Mouse (Mus musculus): ENCODE data around the gene Ccdc40.
A peak's percentile ranks its signal among the peaks of the same experiment; 100 is the strongest.

Ccdc40 gene

DNA sequence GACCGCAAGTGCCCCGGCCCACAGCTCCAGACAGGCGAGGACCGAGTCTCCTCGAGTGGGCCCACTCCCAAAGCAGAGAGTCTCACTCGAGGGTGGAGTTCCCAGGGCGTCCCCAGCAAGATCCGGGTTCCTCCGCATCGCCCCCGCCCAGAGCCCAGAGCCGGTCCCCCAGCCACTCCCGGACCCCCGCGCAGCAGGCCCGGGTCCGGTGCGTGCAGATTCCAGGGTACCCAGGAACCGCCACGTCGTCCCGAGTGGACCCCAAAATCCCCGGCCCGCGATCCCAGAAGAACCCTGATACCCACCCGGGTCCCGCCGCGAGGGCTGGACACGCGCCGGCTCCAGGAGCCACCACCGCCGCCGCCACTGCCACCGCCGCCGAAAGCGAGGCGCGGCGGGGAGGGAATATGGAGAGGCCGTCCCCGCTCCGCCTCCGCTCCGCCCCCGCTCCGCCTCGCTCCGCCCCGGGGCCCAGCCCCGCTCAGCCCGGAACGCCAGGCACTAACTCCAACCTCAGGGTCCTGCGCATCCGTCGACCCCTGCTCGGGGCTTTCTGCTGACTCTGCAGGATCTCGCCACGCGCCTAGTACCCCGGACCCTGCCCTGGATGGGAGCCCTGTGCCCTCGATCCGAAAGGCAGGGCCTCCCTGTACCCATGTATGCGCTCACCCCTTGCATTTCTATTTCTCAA is at the start of gene Ccdc40, which contains the start of gene Tbc1d16:
Ccdc40 (plus strand) TSS at position 482 of the 691 bp plus-strand sequence.
Tbc1d16 (minus strand) TSS at position 409 of the 691 bp plus-strand sequence.
- peak; percentile 56 for DNase-seq (ENCODE audit: low spot score)

GRCm38 (mm10) chr11:119180824-119181582 is 47.4 kb upstream of the Ccdc40 start:
- DNase-seq (ENCODE audit: low spot score): no peak

GRCm38 (mm10) chr11:119181861-119182395 is 46.4 kb upstream of the Ccdc40 start:
- DNase-seq (ENCODE audit: low spot score): no peak

DNA sequence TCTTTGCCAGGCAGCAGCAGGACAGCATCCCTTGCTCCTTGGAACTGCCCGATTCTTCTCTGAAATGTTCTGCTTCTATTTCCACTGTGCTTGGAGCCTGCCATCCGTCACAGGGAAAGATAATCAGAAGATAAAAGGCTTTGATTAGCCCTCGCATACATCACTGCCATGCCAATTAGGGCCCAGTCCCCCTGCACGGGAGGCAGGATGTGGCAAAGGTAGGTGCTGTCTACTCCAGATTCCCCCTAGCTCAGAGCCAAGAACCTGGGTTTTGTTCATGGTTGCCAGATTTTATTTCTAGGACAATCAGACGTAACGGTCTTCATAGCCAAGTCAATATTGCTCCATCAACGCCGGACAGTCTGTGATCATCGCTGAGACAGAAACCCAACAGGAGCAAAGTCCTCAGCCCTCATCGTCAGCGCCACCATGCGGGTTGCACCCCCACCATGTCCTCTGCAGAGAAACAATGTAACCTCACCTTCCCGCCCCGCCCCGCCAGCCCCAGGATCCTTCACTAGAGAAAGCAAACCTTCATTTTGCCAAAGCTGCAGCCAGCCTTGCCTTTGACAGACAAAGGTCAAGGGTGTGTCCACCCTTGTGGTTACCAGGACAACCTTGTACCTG is 44.6 kb upstream of the Ccdc40 start:
- no peak for DNase-seq (ENCODE audit: low spot score)

- DNase-seq (ENCODE audit: low spot score): no peak
These were observed 42.0 kb upstream of the Ccdc40 start for GRCm38 (mm10) chr11:119186381-119186780.

DNA sequence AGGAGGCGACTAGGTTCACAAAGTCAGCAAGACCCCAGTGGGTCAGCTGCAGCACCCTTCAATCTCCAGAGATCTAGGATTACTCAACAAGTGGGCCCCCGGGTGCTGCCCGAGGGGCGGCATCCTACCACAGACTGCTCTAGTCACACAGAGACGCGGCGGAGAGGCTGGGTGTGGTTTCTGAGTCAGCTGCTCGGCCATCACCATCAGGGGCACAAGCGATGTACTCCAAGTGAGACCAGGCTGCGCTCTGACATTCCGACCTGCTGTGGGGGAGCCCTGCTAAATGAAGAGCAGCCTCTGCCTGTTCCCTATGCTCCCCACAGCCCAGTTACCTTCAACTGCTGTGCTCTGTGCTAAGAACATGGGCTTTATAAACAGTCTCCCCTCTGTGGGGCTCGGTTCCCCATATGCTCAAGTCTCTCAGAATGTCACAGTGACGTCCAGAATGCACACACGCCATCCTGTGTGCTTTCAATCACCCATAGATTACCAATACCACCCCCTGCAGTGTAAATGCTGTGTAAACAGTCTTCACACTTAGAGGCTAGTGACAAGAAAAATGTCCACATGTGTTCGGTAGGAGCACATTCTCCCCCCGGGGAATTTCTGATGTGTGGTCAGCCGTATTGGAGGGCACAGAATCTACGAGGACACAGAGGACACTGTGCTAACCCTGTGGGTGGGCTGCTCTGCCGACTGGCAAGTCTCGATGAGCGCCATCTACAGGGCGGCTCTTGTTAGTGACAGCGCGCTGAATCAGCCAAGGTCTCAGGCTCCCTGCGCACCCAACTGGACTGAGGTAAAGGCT is 41.2 kb upstream of the Ccdc40 start:
- DNase-seq (ENCODE audit: low spot score): no peak

- DNase-seq (ENCODE audit: low spot score): no peak
These were observed 40.6 kb upstream of the Ccdc40 start for GRCm38 (mm10) chr11:119187800-119188197.

DNA sequence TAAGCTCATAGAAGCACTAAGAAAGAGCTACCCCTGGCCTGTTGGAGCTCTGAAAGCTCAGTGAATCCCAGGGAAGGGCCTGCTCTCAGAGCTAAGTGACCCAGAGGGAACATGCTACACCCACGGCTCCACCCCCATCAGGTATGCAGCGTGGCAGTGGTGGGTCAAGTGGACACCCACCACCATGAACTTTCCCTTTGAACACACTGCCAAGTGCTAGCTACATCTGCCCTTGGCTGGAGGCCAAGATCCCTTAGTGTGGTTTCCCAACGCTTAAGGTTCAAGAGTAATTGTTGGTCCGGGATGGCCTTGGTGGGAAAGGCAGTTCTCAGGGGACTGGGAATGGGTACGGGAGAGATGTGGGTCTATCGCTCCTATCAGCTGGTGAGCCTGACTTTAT is 40.0 kb upstream of the Ccdc40 start:
- DNase-seq (ENCODE audit: low spot score): no peak

DNA sequence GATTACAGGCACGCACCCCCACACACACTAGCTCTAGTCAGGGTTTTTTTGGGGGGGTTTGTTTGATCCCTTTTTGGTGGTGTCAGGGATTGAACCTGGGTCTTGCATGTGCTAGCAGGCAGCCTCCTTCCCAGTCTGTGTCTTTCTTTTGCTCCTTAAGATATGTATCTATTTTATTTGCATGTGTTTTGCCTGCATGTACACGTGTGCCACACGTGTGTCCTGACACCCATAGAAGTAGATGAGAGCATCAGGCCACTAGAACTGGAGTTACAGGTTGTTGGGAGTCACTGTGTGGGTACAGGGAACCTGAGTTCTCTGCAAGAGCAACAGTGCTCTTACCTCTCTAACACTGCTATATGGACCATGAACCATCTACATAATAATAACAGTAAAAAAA is 39.1 kb upstream of the Ccdc40 start:
- DNase-seq (ENCODE audit: low spot score): no peak

DNA sequence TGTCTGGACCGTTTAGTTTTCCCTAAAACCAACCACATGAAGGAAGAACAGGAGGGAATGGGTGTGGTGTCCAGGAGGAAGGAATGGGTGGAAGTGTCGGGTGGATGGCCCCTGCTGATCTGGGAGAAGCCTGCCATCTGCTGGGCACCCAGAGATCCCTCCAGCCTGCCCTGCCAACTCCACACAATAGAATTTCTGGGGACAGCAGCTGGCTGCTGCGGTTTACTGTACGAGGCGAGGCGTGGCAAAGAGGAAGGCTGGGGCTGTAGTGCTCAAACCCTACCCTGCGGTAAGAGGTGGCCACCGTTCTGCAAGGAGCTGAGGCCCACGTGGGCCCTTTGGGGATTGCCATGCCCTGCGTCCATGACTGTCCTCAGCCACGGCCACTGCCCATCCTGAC is 37.9 kb upstream of the Ccdc40 start:
- no peak for DNase-seq (ENCODE audit: low spot score)

- no peak for DNase-seq (ENCODE audit: low spot score)
These were observed 36.7 kb upstream of the Ccdc40 start for GRCm38 (mm10) chr11:119191606-119192081.

DNA sequence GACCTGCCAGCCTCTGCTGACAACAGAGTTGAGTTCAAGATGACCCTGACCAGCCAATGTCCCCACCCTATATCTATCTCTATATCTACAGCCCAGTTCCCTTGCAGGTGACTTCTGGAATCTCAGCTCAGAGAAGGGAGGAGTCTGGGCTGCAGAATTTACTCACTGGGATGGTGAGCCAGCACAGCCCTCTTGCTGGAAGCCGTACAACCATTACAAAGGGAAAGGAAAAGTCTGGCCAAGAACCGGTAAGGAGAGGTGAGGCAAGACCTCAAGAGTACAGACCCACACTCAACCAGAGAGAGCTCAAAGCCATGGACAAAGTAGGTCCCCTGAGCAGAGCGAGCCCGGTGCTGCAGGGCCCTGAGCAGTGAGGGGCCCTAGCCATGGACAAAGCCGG is 36.2 kb upstream of the Ccdc40 start:
- DNase-seq (ENCODE audit: low spot score): no peak

DNA sequence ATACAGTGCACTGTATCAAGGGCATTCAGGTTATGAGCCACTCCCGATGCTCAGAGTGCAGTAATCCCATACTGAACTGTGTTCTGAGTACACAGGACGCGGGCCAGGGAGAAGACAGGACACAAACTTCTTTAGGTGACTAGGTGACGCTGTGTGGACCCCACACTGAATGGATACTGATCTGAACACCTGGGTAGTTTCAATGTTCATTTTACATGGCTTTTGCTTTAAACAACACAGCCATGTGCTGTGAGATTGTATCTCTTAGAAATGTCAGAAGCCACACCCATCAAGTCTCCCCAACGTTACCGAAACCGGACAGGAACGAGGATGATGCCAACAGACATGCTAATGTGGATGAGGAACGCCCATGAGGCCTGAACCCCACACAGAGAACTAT is 35.8 kb upstream of the Ccdc40 start:
- no peak for DNase-seq (ENCODE audit: low spot score)

- no peak for DNase-seq (ENCODE audit: low spot score)
These were observed 30.5 kb upstream of the Ccdc40 start for GRCm38 (mm10) chr11:119197618-119198563.

DNA sequence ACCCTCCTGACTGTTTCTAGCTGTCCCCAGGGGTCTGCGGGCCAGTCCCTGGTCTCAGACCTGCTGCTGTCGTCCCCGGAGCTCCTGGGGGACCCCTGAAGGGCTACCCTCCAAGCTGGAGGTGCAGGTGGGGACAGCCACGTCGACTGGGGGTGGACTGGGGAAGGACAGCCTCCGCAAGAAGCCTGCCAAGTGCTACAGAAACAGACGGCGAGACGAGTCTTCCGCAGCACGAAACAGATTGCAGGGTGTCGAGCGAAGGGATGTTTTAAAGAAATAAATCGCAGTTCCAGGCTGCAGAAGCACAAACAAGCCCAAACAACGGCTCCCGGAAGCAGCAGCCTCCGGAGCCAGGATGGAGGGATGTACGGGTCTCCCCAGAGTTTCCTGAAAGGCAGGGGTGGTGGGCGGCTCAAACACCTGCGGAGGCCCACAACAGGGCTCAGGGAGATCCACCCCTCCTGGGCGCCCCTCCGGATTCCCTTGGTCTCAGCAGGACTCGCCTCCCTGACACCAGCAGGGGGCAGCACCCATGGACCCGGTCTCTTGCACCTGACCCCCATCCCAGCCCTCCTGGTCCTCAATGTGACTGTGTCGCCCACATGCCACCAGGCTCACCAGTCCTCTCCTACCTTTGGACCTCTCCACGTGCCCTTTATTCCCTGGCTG is 29.7 kb upstream of the Ccdc40 start:
- DNase-seq (ENCODE audit: low spot score): no peak

GRCm38 (mm10) chr11:119199233-119199601 is 29.2 kb upstream of the Ccdc40 start:
- no peak for DNase-seq (ENCODE audit: low spot score)

DNA sequence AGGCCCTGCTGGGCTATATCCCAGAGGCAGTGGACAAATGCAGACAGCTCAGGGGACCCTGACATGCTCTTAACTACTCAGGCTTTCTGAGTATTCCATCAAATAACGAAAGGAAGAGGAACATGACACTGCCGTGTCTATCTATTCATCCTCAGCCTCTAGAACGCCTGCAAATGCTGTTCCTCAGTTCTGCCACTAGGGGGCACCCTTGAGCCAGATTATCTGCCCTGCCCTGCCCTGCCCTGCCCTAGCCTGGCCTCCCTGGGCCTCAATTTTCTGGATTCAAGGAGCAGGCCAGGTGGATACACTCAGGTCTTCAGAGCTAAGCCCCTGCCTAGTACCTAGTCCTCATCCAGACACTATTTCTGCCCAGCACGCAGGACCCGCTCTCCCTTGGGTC is 24.9 kb upstream of the Ccdc40 start:
- DNase-seq (ENCODE audit: low spot score): no peak

- DNase-seq (ENCODE audit: low spot score): no peak
These were observed 22.6 kb upstream of the Ccdc40 start for GRCm38 (mm10) chr11:119205738-119206137.

- no peak for DNase-seq (ENCODE audit: low spot score)
These were observed 21.8 kb upstream of the Ccdc40 start for GRCm38 (mm10) chr11:119206562-119206961.

DNA sequence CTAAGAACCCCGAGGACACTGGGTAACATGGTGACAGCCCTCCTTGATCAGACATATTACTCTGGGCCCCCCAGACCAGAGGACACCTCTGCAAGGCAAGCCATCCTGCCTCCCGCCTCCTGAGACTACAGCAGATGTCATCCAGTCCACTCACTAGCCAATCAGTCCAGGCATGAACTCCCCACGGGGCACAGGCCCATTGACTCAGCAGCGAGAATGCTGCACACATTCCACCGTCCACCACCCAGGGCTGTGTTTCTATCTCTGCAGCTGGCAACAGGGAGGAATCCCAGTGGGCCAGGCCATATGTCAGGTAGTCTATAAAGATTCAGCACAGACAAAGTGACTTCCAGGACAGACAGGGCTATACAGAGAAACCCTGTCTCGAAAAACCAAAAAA is 20.4 kb upstream of the Ccdc40 start:
- no peak for DNase-seq (ENCODE audit: low spot score)

All from ovary, postnatal 10 days (tissue).